Mouse (Mus musculus): Measurements from ENCODE around the gene Zfp775. TPM values are rescaled to one million over a fixed set of nuclear protein-coding genes. Genes with fewer than 3 reads are reported as not detected.

Zfp775 gene
- polyA plus RNA-seq (2016; fragmentation: Nextera tagmentation; extraction: Ambion mirVana) = 8.8 and 11.1 TPM in 2 replicates

DNA sequence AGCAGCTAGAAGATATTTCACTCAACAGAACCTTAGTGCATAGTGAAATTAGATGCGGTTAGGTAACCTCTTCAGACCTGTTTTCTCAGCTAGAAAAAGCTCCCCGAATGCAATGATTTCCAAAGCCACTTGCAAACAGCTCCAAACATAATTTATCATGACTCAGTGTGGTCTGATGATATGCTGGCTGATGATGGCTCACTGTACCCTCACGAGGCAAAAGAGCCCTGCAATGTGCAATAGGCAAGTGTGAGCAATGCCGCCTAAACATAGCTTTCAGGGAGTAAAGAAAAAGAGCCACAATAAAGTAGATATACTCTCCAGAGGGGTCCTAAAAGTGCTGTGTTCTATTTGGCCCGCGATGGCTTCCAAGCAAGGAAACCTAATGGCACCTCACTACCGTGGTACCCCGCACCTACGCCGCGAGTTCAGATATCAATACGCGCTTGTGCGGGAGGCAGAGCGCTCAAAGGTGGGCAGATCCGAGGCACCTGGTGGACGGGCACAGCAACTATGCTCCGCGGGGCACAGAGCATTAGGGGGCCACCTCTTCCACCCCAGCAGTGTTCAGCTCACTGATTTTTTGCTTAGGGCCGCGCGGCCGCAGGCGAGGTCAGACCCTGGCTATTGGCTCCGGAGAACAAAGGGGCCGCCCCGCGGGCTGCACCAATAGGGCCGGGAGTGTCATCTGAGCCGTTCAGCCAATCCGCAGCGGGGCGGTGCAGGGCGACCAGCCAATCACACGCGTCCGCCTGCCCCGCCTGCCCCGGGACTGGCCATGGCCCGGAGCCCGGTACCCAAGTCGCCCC lies at the start of gene Zfp775:
Zfp775 (plus strand) TSS at position 793 of the 809 bp plus-strand sequence.
- peak; percentile 95 for DNase-seq (ENCODE audit: extremely low spot score, low spot score)
- Histone ChIP-seq H3K27me3 (ENCODE audit: poor library complexity, severe bottlenecking) (no peaks in the 10 kb centered on the region), H3K9me3 (peaks cover 18% of the 10 kb centered on the region), H3K36me3 (replicated peaks) (peaks cover 55% of the 10 kb centered on the region), H3K4me3 (peak within 1 kb of the TSS; percentile 71), H3K27ac (peak within 1 kb of the TSS; percentile 94), H3K4me1 (peaks cover 24% of the 10 kb centered on the region)
- WGBS = 5% methylated on average over 42 of the region's 42 CpGs

DNA sequence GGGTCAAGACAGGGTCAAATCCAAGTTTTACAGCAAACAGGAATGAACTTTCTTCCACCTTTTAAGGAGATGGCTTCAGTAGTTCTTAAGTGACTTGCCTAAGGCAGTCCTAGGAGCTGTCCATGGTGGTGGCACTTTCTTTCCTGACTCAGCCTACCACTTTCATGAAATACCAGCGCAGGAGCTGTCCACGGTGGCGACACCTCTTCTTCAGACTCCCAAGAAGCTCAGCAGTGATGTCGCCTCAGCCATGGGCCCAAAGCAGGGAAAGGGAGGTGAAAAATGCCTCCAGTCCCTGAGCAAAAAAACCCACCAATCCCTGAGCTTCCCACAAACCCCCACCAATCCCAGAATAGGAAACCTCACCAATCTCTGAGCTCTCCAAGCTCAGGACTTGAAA lies 48.9 kb upstream of the Zfp775 start:
- no peaks in the 10 kb centered on the region for H3K27me3 ChIP-seq (ENCODE audit: poor library complexity, severe bottlenecking)
- peaks cover 14% of the 10 kb centered on the region for H3K36me3 ChIP-seq (replicated peaks)
- DNase-seq (ENCODE audit: extremely low spot score, low spot score) = no peak
- H3K27ac ChIP-seq = no peak overlapping the region
- no peak overlapping the region for H3K4me3 ChIP-seq
- H3K9me3 ChIP-seq = no peaks in the 10 kb centered on the region
- 71% methylated on average over 4 of the region's 4 CpGs for WGBS
- H3K4me1 ChIP-seq = peaks cover 20% of the 10 kb centered on the region

- H3K27ac ChIP-seq = peak overlapping the region; percentile 92
- peak overlapping the region; percentile 56 for H3K4me3 ChIP-seq
- DNase-seq (ENCODE audit: extremely low spot score, low spot score) = no peak
- peaks cover 14% of the 10 kb centered on the region for H3K36me3 ChIP-seq (replicated peaks)
- H3K4me1 ChIP-seq = peaks cover 20% of the 10 kb centered on the region
- no peaks in the 10 kb centered on the region for H3K27me3 ChIP-seq (ENCODE audit: poor library complexity, severe bottlenecking)
- WGBS = 86% methylated on average over 4 of the region's 4 CpGs
- no peaks in the 10 kb centered on the region for H3K9me3 ChIP-seq
These were observed 48.0 kb upstream of the Zfp775 start for GRCm38 (mm10) chr6:48553819-48554218.

GRCm38 (mm10) chr6:48554280-48555103 lies 47.4 kb upstream of the Zfp775 start, which contains the start of gene Lrrc61:
Gene Lrrc61, plus strand, starts transcription at chr6:48554796.
- WGBS = under 1% methylated on average over 39 of the region's 39 CpGs
- H3K9me3 ChIP-seq = no peaks in the 10 kb centered on the region
- DNase-seq (ENCODE audit: extremely low spot score, low spot score) = peak; percentile 91
- peaks cover 20% of the 10 kb centered on the region for H3K4me1 ChIP-seq
- peak within 1 kb of the TSS; percentile 92 for H3K27ac ChIP-seq
- no peaks in the 10 kb centered on the region for H3K27me3 ChIP-seq (ENCODE audit: poor library complexity, severe bottlenecking)
- peaks cover 19% of the 10 kb centered on the region for H3K36me3 ChIP-seq (replicated peaks)
- H3K4me3 ChIP-seq = peak within 1 kb of the TSS; percentile 56

DNA sequence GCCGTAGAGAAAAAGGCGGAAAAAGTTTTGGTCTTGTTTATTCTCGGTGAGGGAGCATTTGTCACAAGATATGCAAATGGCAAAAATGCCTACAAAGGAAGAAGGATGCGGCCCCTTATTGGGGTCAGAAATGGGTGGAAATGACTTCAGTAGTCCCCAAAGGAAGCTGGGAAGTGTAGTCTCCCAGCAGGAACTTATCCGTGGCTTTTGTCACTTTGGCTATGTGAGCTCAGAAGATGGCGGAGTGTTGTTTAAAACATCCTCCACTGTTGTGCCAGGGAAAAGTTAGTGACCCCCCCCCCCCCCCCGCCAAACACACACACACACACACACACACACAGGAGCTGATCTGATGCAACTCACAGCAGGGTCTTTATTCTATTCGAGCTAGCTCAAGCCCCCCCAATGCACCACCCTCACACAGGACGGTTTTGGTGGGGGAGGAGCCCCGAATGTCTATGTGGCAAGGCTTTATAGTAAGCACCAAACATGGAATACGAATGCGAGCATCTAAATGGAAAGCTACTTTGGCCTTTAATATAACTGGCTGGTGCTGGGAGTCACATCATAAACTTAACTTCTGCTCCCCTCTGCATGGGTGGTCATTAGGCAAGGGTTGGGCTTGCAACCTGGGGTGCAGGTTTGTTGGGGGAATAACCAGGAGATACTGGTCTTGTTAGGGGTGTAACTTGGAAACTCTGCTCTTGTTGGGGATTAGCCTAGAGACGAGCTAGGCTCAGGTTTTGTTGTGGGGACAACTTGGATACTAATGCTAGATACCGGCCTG lies 46.6 kb upstream of the Zfp775 start:
- WGBS = 33% methylated on average over 14 of the region's 14 CpGs
- Histone ChIP-seq H3K4me3 (peak overlapping the region; percentile 56), H3K27ac (peak overlapping the region; percentile 92), H3K27me3 (ENCODE audit: poor library complexity, severe bottlenecking) (no peaks in the 10 kb centered on the region), H3K9me3 (no peaks in the 10 kb centered on the region), H3K36me3 (replicated peaks) (peaks cover 19% of the 10 kb centered on the region), H3K4me1 (peaks cover 20% of the 10 kb centered on the region)
- peak; percentile 53 for DNase-seq (ENCODE audit: extremely low spot score, low spot score)

- 93% methylated on average over 3 of the region's 3 CpGs for WGBS
- peak overlapping the region; percentile 92; the same call in 1 of the 2 replicates for H3K27ac ChIP-seq
- H3K4me3 ChIP-seq = peak overlapping the region; percentile 56
These were observed 45.9 kb upstream of the Zfp775 start for GRCm38 (mm10) chr6:48555956-48556355.

DNA sequence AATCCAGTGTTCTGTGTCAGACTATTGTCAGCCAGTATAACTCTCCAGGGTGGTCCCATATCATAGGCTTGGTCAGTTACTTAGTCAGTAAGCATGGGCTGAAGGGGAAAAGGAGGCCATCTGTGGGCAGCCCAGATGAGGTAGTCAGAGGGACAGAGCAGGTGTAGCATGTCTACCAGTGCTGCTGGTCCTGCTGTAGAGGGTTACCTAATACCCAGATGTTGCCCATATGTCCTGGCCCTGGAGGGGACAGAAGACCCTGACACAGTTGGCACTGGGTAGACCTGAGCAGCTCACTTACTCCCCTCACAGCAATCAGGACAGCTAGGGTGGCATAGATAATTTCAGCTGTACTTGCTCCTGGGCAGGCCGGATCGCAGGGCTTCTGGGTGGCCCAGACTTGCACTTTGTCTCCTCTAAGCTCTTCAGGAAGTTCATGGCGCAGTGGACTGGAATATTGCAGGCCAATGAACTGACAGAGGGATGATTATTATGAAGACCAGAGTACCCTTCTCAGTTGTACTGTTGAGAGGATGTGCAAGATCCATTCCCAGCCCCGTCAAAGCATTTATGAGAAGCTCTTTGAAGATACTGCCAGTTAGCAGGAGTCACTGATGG lies 36.1 kb upstream of the Zfp775 start:
- H3K27ac ChIP-seq = no peak overlapping the region
- no peaks in the 10 kb centered on the region for H3K27me3 ChIP-seq (ENCODE audit: poor library complexity, severe bottlenecking)
- 93% methylated on average over 4 of the region's 4 CpGs for WGBS
- no peak for DNase-seq (ENCODE audit: extremely low spot score, low spot score)
- no peaks in the 10 kb centered on the region for H3K4me1 ChIP-seq
- H3K9me3 ChIP-seq = no peaks in the 10 kb centered on the region; the same call in 1 of the 2 replicates
- H3K36me3 ChIP-seq (replicated peaks) = peaks cover 64% of the 10 kb centered on the region
- no peak overlapping the region for H3K4me3 ChIP-seq

More at GRCm38 (mm10) chr6:48555956-48556355, 45.9 kb upstream of the Zfp775 start:
- Histone ChIP-seq H3K36me3 (replicated peaks) (peaks cover 23% of the 10 kb centered on the region), H3K27me3 (ENCODE audit: poor library complexity, severe bottlenecking) (no peaks in the 10 kb centered on the region), H3K4me1 (peaks cover 20% of the 10 kb centered on the region), H3K9me3 (no peaks in the 10 kb centered on the region)
- no peak for DNase-seq (ENCODE audit: extremely low spot score, low spot score)

- Histone ChIP-seq H3K27ac (no peak overlapping the region), H3K9me3 (no peaks in the 10 kb centered on the region; the same call in 1 of the 2 replicates), H3K4me3 (no peak overlapping the region), H3K36me3 (replicated peaks) (peaks cover 61% of the 10 kb centered on the region), H3K4me1 (no peaks in the 10 kb centered on the region), H3K27me3 (ENCODE audit: poor library complexity, severe bottlenecking) (no peaks in the 10 kb centered on the region)
- WGBS = 83% methylated on average over 5 of the region's 5 CpGs
- DNase-seq (ENCODE audit: extremely low spot score, low spot score) = no peak
These were observed 35.6 kb upstream of the Zfp775 start for GRCm38 (mm10) chr6:48566312-48566711.

GRCm38 (mm10) chr6:48568036-48568984 lies 33.6 kb upstream of the Zfp775 start:
- no peak for DNase-seq (ENCODE audit: extremely low spot score, low spot score)
- no peaks in the 10 kb centered on the region; the same call in 1 of the 2 replicates for H3K9me3 ChIP-seq
- no peak overlapping the region for H3K27ac ChIP-seq
- peaks cover 9% of the 10 kb centered on the region for H3K4me1 ChIP-seq
- H3K27me3 ChIP-seq (ENCODE audit: poor library complexity, severe bottlenecking) = no peaks in the 10 kb centered on the region
- H3K36me3 ChIP-seq (replicated peaks) = peaks cover 54% of the 10 kb centered on the region
- 90% methylated on average over 21 of the region's 21 CpGs for WGBS
- H3K4me3 ChIP-seq = no peak overlapping the region

DNA sequence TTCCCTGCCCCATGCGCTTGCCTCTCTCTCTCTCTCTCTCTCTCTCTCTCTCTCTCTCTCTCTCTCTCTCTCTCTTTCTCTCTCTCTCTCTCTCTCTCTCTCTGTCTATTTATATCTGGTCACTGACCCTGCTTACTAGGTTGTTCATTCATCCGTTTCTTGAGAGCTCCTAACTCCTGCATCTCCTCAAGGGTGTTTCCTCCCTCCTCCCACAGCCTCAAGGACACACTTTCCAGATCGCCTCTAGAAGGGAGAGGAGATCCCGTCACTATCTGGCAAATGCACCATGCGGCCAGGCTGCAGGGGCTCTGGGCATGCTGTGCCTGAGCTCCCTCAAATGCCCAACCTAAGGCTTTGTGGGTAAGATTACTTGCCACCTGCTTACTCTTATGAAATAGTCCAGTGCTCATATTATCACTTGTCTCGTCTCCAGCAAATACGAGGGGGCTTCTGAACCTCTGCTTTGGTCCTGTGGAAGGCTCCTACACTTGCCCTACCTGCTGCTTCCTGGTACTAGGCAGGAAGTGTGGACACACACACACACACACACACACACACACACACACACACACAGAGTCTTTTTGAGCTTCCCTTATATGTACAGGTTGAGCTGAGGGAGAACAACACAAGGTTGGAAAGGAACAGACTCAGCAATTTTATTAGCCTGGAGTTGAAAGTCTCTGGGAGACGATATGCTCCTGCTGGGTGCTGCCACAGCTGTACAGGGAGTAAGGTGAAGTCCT lies 32.6 kb upstream of the Zfp775 start:
- peaks cover 10% of the 10 kb centered on the region for H3K4me1 ChIP-seq
- peaks cover 45% of the 10 kb centered on the region for H3K36me3 ChIP-seq (replicated peaks)
- H3K27ac ChIP-seq = no peak overlapping the region
- WGBS = 84% methylated on average over 8 of the region's 8 CpGs
- no peak for DNase-seq (ENCODE audit: extremely low spot score, low spot score)
- H3K27me3 ChIP-seq (ENCODE audit: poor library complexity, severe bottlenecking) = no peaks in the 10 kb centered on the region
- H3K4me3 ChIP-seq = no peak overlapping the region
- H3K9me3 ChIP-seq = no peaks in the 10 kb centered on the region; the same call in 1 of the 2 replicates
